Mouse (Mus musculus) hindbrain, embryonic 10.5 days (tissue): Measurements from ENCODE around the gene Ift27. TPM values are rescaled to one million over a fixed set of nuclear protein-coding genes. Genes with fewer than 3 reads are reported as not detected.

Experiments used
- DNase-seq: peaks from one replicate; pipeline ENCODE4 v3.0.0-alpha.2; 2017; ENCODE audit warnings: low spot score
- H3K27ac ChIP-seq: fragments of 300-500 bp; sonication (generic); 2 replicates; pipeline ENCODE4 v1.5.1; 2016; ENCODE audit warnings: mild to moderate bottlenecking, moderate library complexity
- H3K27me3 ChIP-seq: fragments of 300-500 bp; sonication (generic); 2 replicates; pipeline ENCODE4 v1.6.1; 2016; ENCODE audit warnings: mild to moderate bottlenecking; ENCODE audit not compliant: poor library complexity, insufficient read depth, severe bottlenecking
- H3K36me3 ChIP-seq: fragments of 300-500 bp; sonication (generic); 2 replicates; pipeline ENCODE4 v1.6.1; 2016; ENCODE audit warnings: mild to moderate bottlenecking, moderate library complexity
- H3K4me1 ChIP-seq: fragments of 300-500 bp; sonication (generic); replicated peaks from 2 replicates; pipeline ENCODE4 v1.6.1; 2016; ENCODE audit warnings: mild to moderate bottlenecking
- H3K4me3 ChIP-seq: fragments of 300-500 bp; sonication (generic); 2 replicates; pipeline ENCODE4 v1.5.1; 2016; ENCODE audit warnings: mild to moderate bottlenecking, moderate library complexity
- H3K9me3 ChIP-seq: fragments of 300-500 bp; sonication (generic); 2 replicates; pipeline ENCODE4 v1.6.1; 2016; ENCODE audit warnings: mild to moderate bottlenecking, moderate library complexity
- WGBS: fragments of 180-500 bp; shearing (Covaris S2); methylation state at CpG from one replicate; pipeline ENCODE4 v1.1.7; 2016; 5-methylcytosine and 5-hydroxymethylcytosine counted together
- polyA plus RNA-seq: library from polyadenylated mRNA; unstranded; fragments of >200 nt; fragmentation: Nextera tagmentation; extraction: Ambion mirVana; gene quantifications from 2 replicates; pipeline ENCODE4 v1.2.1, GENCODE M21; 2016

Ift27 gene
- polyA plus RNA-seq, 1 experiment from 2014 or later = 171 TPM

DNA sequence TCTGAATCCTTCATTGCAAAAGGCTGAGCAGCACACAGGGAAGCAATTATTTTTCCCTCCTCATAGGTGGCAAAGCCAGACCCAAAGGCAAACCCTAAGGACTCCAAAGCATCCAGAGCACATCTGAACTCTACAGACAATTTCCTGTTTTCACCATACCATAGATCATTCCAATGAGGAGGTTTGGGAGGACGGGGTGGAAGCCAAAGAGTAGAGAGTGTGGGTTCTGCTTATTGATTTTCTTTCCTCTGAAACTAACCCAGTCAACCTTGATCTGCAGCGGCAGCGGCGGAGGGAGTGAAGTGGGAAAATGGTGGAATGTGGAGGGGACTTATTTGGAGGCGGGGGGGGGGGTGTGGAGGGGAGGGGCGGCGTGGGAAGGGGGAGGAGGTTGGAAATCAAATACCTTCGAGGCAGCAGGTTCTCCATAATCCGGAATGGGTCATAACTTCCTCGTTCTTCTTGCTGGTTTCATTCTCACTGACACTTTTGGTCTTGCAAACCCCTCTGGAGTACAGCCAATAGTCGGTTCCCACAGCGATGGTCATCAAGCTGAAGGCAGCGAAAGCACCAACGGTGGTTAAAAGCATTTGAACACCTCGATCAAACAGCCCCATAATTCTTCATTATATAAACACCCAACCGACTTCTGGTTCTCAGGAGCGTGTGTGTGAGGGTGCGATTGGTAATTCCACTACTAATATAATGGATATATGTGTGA, 55.5 kb downstream of the Ift27 start:
- Histone ChIP-seq H3K27me3 (peaks cover 35% of the 10 kb centered on the region), H3K27ac (no peak overlapping the region), H3K4me3 (no peak overlapping the region), H3K36me3 (no peaks in the 10 kb centered on the region), H3K4me1 (peaks cover 16% of the 10 kb centered on the region), H3K9me3 (no peaks in the 10 kb centered on the region)
- DNase-seq = no peak
- WGBS = 64% methylated on average over 18 of the region's 18 CpGs

DNA sequence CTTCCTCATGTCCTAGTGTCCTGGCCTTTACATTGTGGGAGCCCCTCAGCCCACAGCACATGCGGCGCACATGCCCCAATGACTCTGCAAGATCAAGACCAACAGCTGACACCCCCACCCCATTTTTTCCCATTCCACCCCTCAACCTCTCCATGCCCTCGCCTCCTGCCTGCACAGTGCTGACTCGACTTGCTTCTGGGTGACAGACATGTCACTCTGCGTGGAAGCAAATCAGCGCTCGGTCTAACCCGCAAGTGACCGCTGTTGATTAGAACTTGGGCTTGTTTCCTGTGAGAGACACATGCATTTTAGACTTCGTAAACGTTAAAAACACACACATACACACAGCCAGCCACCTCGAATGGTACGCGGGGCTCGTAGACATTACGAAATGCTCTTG, 56.2 kb downstream of the Ift27 start:
- H3K36me3 ChIP-seq = no peaks in the 10 kb centered on the region
- H3K4me1 ChIP-seq = peaks cover 16% of the 10 kb centered on the region
- no peak overlapping the region for H3K27ac ChIP-seq
- no peaks in the 10 kb centered on the region for H3K9me3 ChIP-seq
- WGBS = 90% methylated on average over 16 of the region's 16 CpGs
- no peak overlapping the region for H3K4me3 ChIP-seq
- DNase-seq = no peak
- peaks cover 35% of the 10 kb centered on the region for H3K27me3 ChIP-seq

DNA sequence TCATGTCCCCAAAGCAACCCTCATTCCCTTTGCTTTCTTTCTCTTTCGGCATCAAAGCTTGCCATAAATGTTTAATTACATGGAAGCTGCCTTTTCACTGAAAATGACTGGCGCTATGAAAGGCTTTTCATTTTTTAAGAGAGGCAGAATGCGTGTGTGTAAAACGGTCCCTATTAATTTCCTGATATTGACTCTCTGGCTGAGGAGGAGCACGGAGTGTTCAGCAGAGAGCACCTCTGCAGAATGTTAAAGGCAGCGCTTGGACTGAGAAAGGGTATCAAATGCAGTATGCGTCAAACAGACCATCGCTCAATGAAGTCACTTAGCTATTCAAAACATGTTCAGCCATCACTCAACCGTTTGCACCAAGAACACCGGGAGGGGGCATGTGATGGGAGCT, 57.0 kb downstream of the Ift27 start:
- H3K4me1 ChIP-seq = peaks cover 16% of the 10 kb centered on the region
- no peak overlapping the region for H3K4me3 ChIP-seq
- 80% methylated on average over 10 of the region's 10 CpGs for WGBS
- no peaks in the 10 kb centered on the region for H3K9me3 ChIP-seq
- no peak for DNase-seq
- no peaks in the 10 kb centered on the region for H3K36me3 ChIP-seq
- no peak overlapping the region for H3K27ac ChIP-seq
- peaks cover 35% of the 10 kb centered on the region for H3K27me3 ChIP-seq

DNA sequence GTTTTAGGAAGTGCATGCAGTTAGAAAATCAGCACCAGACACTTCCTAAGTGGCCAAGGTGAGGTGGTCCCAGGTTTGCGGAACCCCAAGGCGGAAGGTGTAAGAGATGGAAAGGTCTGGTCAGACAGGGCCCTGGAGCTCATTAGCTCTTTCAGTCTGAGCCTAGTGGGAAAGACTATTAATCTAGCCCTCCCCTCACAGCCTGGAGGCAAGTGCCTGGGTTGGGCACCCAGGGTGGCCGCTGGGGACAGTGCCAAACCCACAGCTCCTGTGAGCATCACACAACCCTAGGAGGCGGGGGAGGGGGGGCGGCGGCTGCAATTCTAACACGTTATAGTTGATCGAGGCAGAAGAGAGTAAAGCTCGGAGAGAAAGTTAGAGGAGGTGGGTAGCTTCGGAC, 57.7 kb downstream of the Ift27 start:
- Histone ChIP-seq H3K4me1 (peaks cover 16% of the 10 kb centered on the region), H3K36me3 (no peaks in the 10 kb centered on the region), H3K9me3 (no peaks in the 10 kb centered on the region), H3K27ac (no peak overlapping the region), H3K27me3 (peaks cover 34% of the 10 kb centered on the region), H3K4me3 (no peak overlapping the region)
- no peak for DNase-seq
- WGBS = 72% methylated on average over 10 of the region's 10 CpGs

Other genes with a start within 250 kb of the Ift27 start
- gene Txn2, start 245.1 kb downstream of the Ift27 start, polyA plus RNA-seq = 286 and 294 TPM in 2 replicates
- 5.5 and 5.9 TPM in 2 replicates for gene Foxred2, start 217.4 kb downstream of the Ift27 start, polyA plus RNA-seq
- gene Eif3d, start 203.3 kb downstream of the Ift27 start, polyA plus RNA-seq = 241 and 255 TPM in 2 replicates
- 0.24 and 0.92 TPM in 2 replicates for gene Cacng2, start 54.1 kb downstream of the Ift27 start, polyA plus RNA-seq
- gene Pvalb, start 32.3 kb upstream of the Ift27 start, polyA plus RNA-seq = 0.39 and 0.52 TPM in 2 replicates
- gene Ncf4, start 70.7 kb upstream of the Ift27 start, polyA plus RNA-seq = 4.4 and 7.5 TPM in 2 replicates
- gene Csf2rb2, start 131.6 kb upstream of the Ift27 start, polyA plus RNA-seq = 0.39 and 0.60 TPM in 2 replicates
- gene Csf2rb, start 151.6 kb upstream of the Ift27 start, polyA plus RNA-seq = 2.3 and 3.8 TPM in 2 replicates
- gene Tex33, start 221.8 kb upstream of the Ift27 start, polyA plus RNA-seq = not detected in 2 replicates
- gene Tst, start 231.8 kb upstream of the Ift27 start, polyA plus RNA-seq = 7.7 and 10.9 TPM in 2 replicates
- gene Mpst, start 232.3 kb upstream of the Ift27 start, polyA plus RNA-seq = 1.4 and 1.5 TPM in 2 replicates